Mouse (Mus musculus) macrophage (primary cell): Measurements from ENCODE around the gene Sfi1. TPM values are rescaled to one million over a fixed set of nuclear protein-coding genes. Genes with fewer than 3 reads are reported as not detected.
"Not testable (repeated sequence)": the region's sequence is repeated elsewhere in the genome, so short reads cannot be mapped to it uniquely, and the experiment has no call there.

Experiments used
- H3K27ac ChIP-seq: fragments of 350-480 bp; formaldehyde crosslinking; 2 replicates; pipeline ENCODE4 v1.9.0; 2021
- H3K36me3 ChIP-seq: fragments of 350-480 bp; formaldehyde crosslinking; 2 replicates; pipeline ENCODE4 v1.9.0; 2021; ENCODE audit errors: inconsistent target
- H3K4me3 ChIP-seq: fragments of 350-480 bp; formaldehyde crosslinking; 2 replicates; pipeline ENCODE4 v1.9.0; 2021; ENCODE audit errors: inconsistent target
- H3K79me2 ChIP-seq: fragments of 350-480 bp; formaldehyde crosslinking; 2 replicates; pipeline ENCODE4 v1.9.0; 2021; ENCODE audit errors: inconsistent target
- WGBS: methylation state at CpG from one replicate; pipeline ENCODE4 v1.1.7; 2026; ENCODE audit warnings: inconsistent platforms; ENCODE audit not compliant: missing documents; 5-methylcytosine and 5-hydroxymethylcytosine counted together
- polyA plus RNA-seq: library from polyadenylated mRNA; stranded (reverse); fragments of 250-400 nt; gene quantifications from 3 replicates; pipeline ENCODE4 v1.2.4, GENCODE M21; 2018; ENCODE audit warnings: inconsistent platforms

Gene Sfi1
- polyA plus RNA-seq, 1 experiment from 2014 or later, result 6.4 TPM

DNA sequence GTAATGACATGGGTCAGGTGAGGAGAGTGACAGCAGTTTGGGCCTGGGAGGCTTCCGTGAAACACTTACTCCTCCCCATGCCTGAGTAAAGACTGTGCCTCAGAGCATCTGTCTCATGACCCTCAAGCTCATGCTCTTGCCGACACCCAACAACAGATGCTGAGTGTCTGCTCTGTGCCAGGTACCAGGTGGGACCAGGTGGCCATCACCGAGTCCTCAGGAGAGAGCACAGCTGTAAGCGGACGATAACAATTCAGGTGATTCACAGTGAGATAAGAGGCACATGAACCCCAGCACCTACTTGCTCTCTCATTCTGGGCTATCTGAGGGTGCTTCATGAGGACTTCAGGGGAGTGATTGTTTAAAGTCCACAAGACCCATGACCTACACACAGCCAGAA is 50.9 kb downstream of the Sfi1 start:
- H3K79me2 ChIP-seq, result not testable (repeated sequence)
- 91% methylated on average over 4 of the region's 5 CpGs for WGBS

DNA sequence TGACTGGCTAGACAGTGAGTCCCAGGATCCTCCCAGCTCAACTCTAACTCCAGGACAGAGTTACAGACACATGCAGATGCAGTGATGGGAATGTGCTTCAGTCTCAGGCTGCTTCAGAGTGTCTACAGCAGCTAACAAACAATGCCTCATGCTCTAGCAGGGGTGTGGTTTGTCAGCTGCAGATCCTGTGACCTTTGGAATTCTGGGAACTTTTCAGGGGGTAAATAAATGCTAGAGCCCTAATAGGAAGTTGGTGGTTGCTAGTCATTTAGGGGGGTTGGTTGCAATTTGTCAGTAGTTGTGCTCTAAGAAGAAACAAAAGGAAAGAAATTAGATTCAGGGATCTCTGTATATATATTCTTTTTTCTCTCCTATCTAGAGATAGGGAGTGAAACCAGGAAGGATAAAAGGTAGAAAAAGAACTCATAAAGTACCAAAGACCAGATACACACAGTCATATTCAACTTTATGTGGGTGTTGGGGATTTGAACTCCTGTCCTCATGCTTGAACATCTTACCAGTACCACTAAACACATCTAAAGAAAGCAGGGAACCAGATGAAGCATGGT is 52.2 kb downstream of the Sfi1 start:
- H3K27ac ChIP-seq, H3K4me3 ChIP-seq, H3K36me3 ChIP-seq, H3K79me2 ChIP-seq: not testable (repeated sequence)

More for the DNA sequence above, 50.9 kb downstream of the Sfi1 start:
- H3K27ac ChIP-seq, H3K4me3 ChIP-seq, H3K36me3 ChIP-seq: not testable (repeated sequence)

- H3K79me2 ChIP-seq, H3K4me3 ChIP-seq, H3K27ac ChIP-seq, H3K36me3 ChIP-seq: not testable (repeated sequence)
- 71% methylated on average over 1 of the region's 2 CpGs for WGBS
These were observed 54.9 kb downstream of the Sfi1 start for GRCm38 (mm10) chr11:3138323-3138722.

GRCm38 (mm10) chr11:3137279-3137678 is 56.0 kb downstream of the Sfi1 start:
- not testable (repeated sequence) for H3K27ac ChIP-seq, H3K79me2 ChIP-seq, H3K4me3 ChIP-seq, H3K36me3 ChIP-seq
- WGBS, result 96% methylated on average over 4 of the region's 4 CpGs

GRCm38 (mm10) chr11:3135956-3136355 is 57.3 kb downstream of the Sfi1 start:
- not testable (repeated sequence) for H3K4me3 ChIP-seq, H3K36me3 ChIP-seq, H3K27ac ChIP-seq, H3K79me2 ChIP-seq
- 96% methylated on average over 3 of the region's 3 CpGs for WGBS

DNA sequence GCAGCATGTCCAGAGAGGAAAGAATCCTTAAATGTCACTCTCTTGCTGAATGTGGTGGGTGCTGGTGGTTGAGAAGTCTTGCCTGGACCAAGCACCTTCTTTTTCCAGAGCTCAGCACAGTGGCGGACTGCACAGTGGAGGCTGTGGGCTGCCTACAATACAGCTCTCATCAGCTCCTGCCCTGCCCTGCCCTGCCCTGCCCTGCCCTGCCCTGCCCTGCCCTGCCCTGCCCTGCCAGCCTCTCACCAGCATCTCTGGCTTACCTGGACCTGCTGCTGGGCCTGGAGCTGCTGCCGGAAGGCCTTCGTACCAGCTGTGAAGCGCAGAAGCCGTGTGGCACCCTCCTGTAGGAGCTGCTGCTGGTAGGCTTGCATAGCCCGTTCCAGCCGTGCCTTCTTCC is 57.9 kb downstream of the Sfi1 start:
- no CpG with 5 or more reads among the region's 7 CpGs for WGBS
- H3K4me3 ChIP-seq, H3K27ac ChIP-seq, H3K79me2 ChIP-seq, H3K36me3 ChIP-seq: not testable (repeated sequence)

- no CpG with 5 or more reads among the region's 4 CpGs for WGBS
- not testable (repeated sequence) for H3K4me3 ChIP-seq, H3K79me2 ChIP-seq, H3K27ac ChIP-seq
- H3K36me3 ChIP-seq, result peaks cover 12% of the 10 kb centered on the region; the same call in 1 of the 2 replicates
These were observed 59.9 kb downstream of the Sfi1 start for GRCm38 (mm10) chr11:3133360-3133759.

GRCm38 (mm10) chr11:3132957-3133356 is 60.3 kb downstream of the Sfi1 start:
- 83% methylated on average over 2 of the region's 3 CpGs for WGBS
- H3K36me3 ChIP-seq, result peaks cover 12% of the 10 kb centered on the region; the same call in 1 of the 2 replicates
- H3K79me2 ChIP-seq, H3K27ac ChIP-seq, H3K4me3 ChIP-seq: not testable (repeated sequence)

DNA sequence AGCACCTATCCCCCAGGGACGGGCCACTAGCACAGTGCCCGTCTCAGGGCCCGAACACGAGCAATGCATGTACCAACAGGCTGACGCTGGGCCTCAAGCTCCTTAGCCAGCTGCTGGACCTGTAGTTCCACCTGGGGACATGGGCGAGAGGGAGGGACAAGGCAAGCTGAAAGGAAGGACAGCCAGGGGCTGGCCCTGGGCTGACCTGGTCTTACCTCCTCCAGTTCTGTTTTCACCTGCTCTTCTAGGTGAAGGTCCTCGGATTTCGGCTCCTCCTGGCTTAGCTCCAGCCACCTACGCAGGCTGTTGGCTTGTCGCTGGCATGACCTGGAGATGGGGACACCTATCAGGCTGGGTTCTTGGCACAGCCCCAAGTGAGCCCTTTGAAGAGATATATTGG is 61.3 kb downstream of the Sfi1 start:
- H3K79me2 ChIP-seq, H3K27ac ChIP-seq, H3K4me3 ChIP-seq: not testable (repeated sequence)
- WGBS, result 87% methylated on average over 4 of the region's 10 CpGs
- peaks cover 12% of the 10 kb centered on the region; the same call in 1 of the 2 replicates for H3K36me3 ChIP-seq

GRCm38 (mm10) chr11:3129852-3130251 is 63.4 kb downstream of the Sfi1 start:
- H3K4me3 ChIP-seq, H3K27ac ChIP-seq, H3K79me2 ChIP-seq: not testable (repeated sequence)
- H3K36me3 ChIP-seq, result peaks cover 12% of the 10 kb centered on the region; the same call in 1 of the 2 replicates
- WGBS, result 97% methylated on average over 4 of the region's 8 CpGs

DNA sequence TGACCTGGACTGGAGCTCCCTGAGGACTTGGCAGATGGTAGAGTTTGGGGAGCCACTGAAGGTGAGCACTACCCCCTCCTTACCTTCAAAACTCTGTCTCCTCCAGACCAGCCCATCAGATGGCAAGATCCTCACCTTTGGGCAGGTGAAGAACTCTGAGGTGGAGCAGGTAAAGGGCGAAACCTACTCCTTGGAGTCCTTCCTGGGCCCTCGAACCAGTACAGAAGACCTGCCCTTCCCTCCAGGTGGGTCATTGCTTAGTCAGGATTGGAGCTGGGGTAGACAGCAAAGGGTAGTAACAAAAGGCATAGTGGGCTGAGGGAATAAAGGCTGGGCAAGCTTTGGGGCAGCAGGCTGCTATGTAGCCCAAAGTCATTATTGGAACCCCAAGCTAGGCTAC is 64.0 kb downstream of the Sfi1 start:
- not testable (repeated sequence) for H3K79me2 ChIP-seq, H3K4me3 ChIP-seq, H3K27ac ChIP-seq
- peaks cover 11% of the 10 kb centered on the region; the same call in 1 of the 2 replicates for H3K36me3 ChIP-seq
- WGBS, result no CpG with 5 or more reads among the region's 2 CpGs

DNA sequence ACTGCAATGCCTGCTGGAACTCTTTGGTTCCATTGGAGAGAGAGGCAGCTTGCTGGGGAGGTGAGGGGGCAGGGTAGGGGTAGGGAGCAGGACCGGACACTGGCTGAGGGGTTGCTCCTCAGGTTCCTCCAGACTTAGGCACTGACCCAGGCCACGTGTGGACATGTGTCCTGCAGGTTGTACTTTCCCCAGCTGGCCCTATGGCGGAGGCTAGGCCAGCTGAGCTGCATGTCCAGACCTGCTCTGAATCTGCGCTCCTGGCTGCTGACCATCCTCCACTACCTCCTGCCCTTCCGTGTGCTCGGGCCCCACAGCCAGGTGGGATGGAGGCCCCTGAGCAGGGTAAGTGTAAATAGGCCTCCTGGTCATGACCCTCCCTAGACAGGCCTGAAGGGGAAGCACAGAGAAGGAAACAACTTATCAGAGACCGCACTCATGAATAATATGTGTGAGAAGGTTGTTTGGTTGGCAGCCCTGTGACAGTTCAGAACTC is 65.9 kb downstream of the Sfi1 start:
- not testable (repeated sequence) for H3K79me2 ChIP-seq, H3K27ac ChIP-seq, H3K4me3 ChIP-seq, H3K36me3 ChIP-seq
- WGBS, result 70% methylated on average over 4 of the region's 7 CpGs

GRCm38 (mm10) chr11:3126478-3127302 is 66.6 kb downstream of the Sfi1 start:
- not testable (repeated sequence) for H3K4me3 ChIP-seq, H3K27ac ChIP-seq, H3K36me3 ChIP-seq, H3K79me2 ChIP-seq
- 78% methylated on average over 5 of the region's 6 CpGs for WGBS

- not testable (repeated sequence) for H3K36me3 ChIP-seq, H3K4me3 ChIP-seq, H3K79me2 ChIP-seq, H3K27ac ChIP-seq
- WGBS, result 72% methylated on average over 3 of the region's 4 CpGs
These were observed 67.3 kb downstream of the Sfi1 start for GRCm38 (mm10) chr11:3125922-3126321.

GRCm38 (mm10) chr11:3124932-3125810 is 68.1 kb downstream of the Sfi1 start:
- not testable (repeated sequence) for H3K79me2 ChIP-seq, H3K4me3 ChIP-seq, H3K36me3 ChIP-seq, H3K27ac ChIP-seq
- 85% methylated on average over 14 of the region's 22 CpGs for WGBS
